Mouse (Mus musculus): Measurements from ENCODE around the gene Prickle2. TPM values are rescaled to one million over a fixed set of nuclear protein-coding genes. Genes with fewer than 3 reads are reported as not detected.

Prickle2 gene
- total RNA-seq, 4 experiments from 2014 or later: 1.2 to 1.6 (median 1.3) TPM

GRCm38 (mm10) chr6:92596340-92596739 is 109.6 kb downstream of the Prickle2 start:
- DNase-seq (ENCODE audit: low spot score in 2 of 2): no peak

DNA sequence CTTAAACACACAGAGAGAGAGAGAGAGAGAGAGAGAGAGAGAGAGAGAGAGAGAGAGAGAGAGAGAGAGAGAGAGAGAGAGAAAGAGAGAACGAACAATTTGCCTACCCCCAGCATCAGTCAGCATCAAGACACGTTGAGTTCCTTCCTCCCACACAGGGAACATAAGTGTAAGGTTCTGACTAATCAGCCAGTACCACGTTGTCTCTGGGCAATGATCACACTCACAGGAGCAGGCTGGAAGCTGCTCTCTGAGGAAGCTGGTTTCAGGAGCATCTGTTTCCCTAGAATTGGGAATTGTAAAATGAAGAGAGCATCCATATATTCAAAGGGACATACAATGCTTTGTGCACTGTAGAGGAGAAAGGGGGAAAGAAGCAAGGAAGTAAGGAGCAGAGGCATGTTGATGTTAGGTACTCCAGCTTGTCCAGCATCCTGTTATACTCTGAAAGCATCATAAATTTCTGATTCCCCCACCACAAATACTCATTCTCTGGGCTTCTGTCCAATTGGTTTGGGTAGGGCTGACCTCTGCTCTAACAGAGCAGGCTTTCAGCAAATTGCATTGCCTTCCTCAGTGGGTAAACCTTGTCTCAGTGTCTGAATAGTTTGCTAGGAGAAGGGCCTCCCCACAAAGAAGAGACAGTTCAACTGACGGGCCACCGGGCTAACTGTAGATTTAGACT is 116.4 kb downstream of the Prickle2 start:
- no peak for DNase-seq (ENCODE audit: low spot score in 2 of 2)

DNA sequence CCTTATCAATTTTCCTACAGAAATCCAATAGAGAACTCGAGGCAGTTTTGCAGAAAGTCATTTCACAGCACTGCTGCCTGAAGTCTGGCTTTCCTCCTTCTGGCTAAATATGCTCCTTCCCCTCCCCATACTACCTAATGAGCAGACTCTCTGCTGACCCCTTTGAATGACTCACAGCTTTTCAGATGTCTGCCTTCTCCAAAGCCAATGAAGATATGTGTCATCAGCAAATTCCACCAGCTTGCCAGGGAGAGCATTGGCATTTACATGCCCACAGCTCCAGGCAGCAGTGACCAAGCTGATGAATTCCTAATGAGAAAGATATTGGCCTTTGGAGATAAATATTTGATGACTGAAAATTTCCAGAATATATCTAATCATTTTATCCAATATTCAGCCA is 121.9 kb downstream of the Prickle2 start:
- DNase-seq (ENCODE audit: low spot score in 2 of 2): no peak

DNA sequence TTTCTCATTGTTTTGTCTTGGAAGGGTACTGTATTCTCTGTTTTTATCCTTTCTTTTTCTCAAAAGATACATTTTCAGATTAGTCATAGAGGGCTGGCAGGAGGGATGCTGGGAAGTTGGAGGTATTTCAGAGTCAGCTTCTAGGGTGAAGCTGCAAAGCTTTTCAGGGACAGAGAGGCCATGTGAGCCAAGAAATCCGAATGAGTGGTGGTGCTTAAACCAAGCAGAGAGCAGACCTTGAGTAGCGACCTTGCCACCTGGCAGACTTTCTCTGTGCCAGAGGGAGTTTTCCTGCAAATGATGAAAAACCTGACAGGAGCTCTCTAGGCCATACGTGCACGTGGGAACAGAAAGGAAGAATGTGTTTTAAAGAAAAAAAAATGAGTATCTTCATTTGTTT is 130.7 kb downstream of the Prickle2 start:
- DNase-seq (ENCODE audit: low spot score in 2 of 2): no peak

GRCm38 (mm10) chr6:92572139-92572538 is 133.8 kb downstream of the Prickle2 start:
- DNase-seq (ENCODE audit: low spot score in 2 of 2): no peak

DNA sequence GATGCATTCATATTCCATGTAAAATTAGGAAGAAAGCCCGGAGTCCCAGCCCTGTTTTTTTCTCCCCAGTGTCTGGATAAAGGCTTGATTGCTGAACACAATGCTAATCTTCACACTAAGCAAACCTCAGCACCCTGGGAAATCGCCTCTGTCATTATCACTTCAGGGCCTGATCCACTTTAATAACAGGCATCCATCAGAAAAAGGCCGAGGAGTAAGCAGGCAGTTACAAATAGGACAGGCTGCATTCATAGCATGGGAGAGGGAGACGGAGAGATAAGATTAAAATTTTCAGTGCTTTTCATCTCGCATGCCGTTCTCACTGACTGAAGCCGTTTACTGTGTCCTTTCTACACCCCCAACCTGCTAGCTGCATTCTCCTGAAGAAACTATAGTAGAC is 135.9 kb downstream of the Prickle2 start:
- DNase-seq (ENCODE audit: low spot score in 2 of 2): no peak

- DNase-seq (ENCODE audit: low spot score in 2 of 2): no peak
Measured at GRCm38 (mm10) chr6:92569283-92569682, 136.7 kb downstream of the Prickle2 start.

DNA sequence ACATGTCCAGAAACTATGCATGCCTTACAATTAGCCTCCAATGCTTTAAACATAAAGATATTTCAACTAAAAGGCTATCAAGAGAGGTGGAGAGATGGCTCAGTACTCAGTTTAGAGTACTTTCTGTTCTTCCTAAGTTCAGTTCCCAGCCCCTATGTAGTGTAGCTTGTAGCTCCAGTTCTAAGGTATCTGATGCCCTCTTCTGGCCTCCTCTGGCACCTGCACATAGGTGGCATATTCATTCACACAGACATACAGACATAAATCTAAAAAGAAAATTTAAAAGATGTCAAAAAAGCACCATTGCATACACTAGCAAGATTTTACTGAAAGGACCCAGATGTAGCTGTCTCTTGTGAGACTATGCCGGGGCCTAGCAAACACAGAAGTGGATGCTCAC is 146.7 kb downstream of the Prickle2 start:
- no peak for DNase-seq (ENCODE audit: low spot score in 2 of 2)

GRCm38 (mm10) chr6:92555675-92556074 is 150.3 kb downstream of the Prickle2 start:
- no peak for DNase-seq (ENCODE audit: low spot score in 2 of 2)

GRCm38 (mm10) chr6:92553086-92553485 is 152.9 kb downstream of the Prickle2 start:
- no peak for DNase-seq (ENCODE audit: low spot score in 2 of 2)

- no peak for DNase-seq (ENCODE audit: low spot score in 2 of 2)
Measured at GRCm38 (mm10) chr6:92549246-92549645, 156.7 kb downstream of the Prickle2 start.

DNA sequence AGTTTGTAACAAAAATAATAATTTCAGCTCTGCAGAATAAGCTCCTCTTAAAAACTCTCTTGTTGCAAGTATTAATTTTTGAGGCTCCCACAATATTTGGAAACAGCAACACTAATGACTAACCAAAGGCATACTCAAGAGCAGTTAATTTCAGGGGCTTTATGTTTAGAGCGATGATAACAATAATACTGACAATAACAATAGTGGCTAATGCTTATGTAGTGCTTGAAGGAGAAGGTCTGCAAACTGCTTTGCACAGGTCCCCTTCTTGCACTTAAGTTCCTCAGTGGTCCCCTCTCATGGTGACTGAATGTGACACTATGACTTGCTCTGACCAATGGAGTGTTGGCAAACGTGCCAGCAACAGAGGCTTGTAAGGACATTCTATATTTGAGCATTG is 160.8 kb downstream of the Prickle2 start:
- DNase-seq (ENCODE audit: low spot score in 2 of 2): no peak

DNA sequence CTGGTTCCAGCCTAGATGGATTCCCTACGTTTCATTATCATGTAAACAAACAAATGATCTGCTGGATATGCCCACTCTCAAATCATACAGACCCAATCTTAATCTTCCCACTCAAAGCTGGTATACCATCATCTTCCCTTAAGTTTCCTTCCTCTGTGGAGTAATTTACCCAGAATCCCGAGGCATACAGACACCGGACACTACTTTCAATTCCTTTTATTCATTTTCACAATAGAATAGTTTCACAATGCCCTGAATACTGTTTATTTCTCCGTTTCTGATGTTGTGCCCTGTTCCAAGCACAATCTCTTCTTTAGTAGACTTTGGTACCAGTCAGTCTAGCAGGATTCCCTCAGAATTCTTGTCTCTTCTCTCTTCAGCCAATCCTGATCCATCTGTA is 162.1 kb downstream of the Prickle2 start:
- no peak for DNase-seq (ENCODE audit: low spot score in 2 of 2)

- DNase-seq (ENCODE audit: low spot score in 2 of 2): no peak
Measured at GRCm38 (mm10) chr6:92542402-92543101, 163.4 kb downstream of the Prickle2 start.

DNA sequence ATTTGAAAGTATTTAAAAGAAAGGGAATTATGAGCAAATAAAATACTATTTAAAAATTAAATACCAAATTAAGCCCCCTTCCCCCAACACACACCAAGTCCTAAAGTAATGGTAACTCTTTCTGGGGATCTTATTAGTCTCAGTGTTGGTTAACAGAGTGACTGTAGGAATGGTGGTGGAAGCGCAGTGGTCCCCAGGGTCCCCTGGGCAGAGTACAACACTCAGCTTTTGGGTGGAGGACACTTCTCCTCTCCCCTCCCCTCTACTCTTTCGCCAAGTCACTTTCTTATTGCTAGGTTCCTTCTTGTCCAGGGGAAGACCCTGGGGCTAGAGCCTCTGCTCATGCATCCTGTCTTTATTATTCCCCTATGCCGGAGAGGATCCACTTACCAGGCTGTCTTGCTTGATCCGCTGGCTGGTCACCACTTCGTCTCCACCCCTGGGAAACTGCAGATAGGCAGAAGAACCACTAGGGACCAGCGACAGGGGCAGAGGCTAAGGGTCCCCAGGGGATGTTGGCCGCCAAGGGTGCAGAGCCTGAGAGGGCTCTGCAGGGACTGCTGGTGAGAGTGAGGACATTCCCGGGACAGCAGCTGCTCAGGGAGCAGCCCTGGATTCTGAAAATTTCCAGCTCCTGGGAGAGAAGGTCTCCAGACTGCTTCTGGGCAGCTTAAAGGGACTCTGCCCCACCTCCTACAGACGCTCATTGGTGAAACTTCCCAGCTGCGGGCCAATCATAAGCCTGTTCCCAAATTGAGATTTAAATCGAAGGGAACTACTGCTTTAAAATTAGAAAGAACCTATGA is 171.5 kb downstream of the Prickle2 start:
- peak in 1 of 2 experiments; percentile 6 for DNase-seq (ENCODE audit: low spot score in 2 of 2)

DNA sequence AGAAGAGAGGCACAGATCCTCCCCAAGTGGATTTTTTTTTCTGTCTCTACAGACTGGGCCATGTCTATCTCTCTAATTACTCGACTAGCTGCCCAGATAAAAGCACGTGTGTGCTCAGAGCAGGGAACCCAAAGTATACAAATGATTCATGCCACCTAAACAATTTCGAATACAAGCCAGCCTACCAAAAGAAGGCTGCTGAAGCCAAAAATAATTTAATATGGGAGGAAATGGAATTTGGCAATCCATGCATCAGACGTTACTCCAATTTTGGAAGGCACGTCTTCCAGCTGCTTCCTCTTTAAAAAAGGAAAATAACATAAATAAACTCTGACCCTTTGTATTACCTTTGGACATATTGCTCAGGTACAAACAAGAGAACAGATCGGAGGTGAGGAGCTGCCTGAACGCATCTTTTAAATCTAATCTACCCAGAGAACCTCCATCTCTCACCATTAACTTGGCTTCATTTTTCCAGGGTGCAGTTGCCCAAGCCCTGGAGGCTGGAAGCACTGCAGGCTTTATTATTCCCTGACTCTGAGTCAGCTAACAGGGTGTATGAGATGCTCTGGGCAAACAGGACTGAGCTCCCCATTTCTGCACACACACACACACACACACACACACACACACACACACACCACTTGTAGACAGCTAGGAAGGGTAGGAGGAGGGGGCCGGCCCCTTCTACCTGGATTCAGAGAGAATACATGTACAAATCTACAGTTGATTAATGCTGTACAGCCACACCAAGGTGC is 172.5 kb downstream of the Prickle2 start:
- DNase-seq (ENCODE audit: low spot score in 2 of 2): no peak

DNA sequence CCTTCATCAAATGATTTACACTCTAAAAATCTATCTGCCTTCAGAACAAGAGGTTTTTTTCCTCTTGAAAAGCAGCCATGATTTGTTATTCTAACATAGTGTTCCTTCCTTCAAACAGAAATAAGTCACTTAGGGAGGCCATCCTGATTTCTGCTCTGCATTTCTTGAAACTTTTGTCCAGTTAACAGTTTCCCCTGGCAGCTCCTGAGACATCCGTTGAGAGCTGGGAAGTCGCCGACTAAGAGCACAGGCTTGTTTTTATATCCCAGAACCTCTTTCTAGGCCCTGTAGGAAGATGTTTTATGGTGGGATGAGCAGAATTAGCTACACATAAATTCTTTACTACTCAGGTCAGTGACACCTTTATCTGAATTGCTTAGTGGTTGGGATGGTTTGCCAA is 173.1 kb downstream of the Prickle2 start:
- DNase-seq (ENCODE audit: low spot score in 2 of 2): no peak

DNA sequence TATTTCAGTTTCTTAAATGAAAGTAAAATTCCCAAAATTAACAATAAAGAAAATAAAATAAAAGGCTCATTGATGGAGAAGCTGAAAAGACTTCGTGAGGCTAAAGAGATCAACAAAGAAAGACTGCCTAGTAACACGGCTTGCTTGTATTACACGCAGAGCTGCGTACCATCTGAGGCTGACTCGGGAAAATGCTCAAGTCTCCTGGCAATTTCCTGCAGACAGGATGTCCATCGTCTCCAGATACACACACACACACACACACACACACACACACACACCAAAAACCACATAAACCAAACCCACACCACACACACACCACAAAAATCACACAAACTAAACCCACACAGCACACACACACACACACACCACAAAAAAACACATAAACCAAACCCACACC is 173.6 kb downstream of the Prickle2 start:
- DNase-seq (ENCODE audit: low spot score in 2 of 2): no peak

- no peak for DNase-seq (ENCODE audit: low spot score in 2 of 2)
Measured at GRCm38 (mm10) chr6:92526212-92526611, 179.7 kb downstream of the Prickle2 start.

GRCm38 (mm10) chr6:92525646-92526045 is 180.3 kb downstream of the Prickle2 start:
- DNase-seq (ENCODE audit: low spot score in 2 of 2): no peak

GRCm38 (mm10) chr6:92521526-92522075 is 184.4 kb downstream of the Prickle2 start:
- peak in 1 of 2 experiments; percentile 28 for DNase-seq (ENCODE audit: low spot score in 2 of 2)

Data from gastrocnemius, adult 8-10 months (tissue).